Mouse (Mus musculus) forebrain, embryonic 16.5 days (tissue): ENCODE results near the gene Cntfr. TPM values are rescaled to one million over a fixed set of nuclear protein-coding genes. Genes with fewer than 3 reads are reported as not detected.
A peak's percentile ranks its signal among the peaks of the same experiment; 100 is the strongest.

Experiments used
- ATAC-seq: fragments of 200-750 bp; cut with Nextera tagmentation; 2 replicates; pipeline ENCODE4 v1.8.0; 2017; ENCODE audit warnings: mild to moderate bottlenecking, moderate library complexity
- H3K27ac ChIP-seq: fragments of 300-500 bp; sonication (generic); 2 replicates; pipeline ENCODE4 v1.5.1; 2014; ENCODE audit warnings: low read length, control low read depth
- H3K27me3 ChIP-seq: fragments of 300-500 bp; sonication (generic); replicated peaks from 2 replicates; pipeline ENCODE4 v1.6.1; 2014; ENCODE audit warnings: low read length; ENCODE audit not compliant: control insufficient read depth, insufficient read depth
- H3K36me3 ChIP-seq: fragments of 300-500 bp; sonication (generic); 2 replicates; pipeline ENCODE4 v1.6.1; 2014; ENCODE audit not compliant: control insufficient read depth, insufficient read depth
- H3K4me1 ChIP-seq: fragments of 300-500 bp; sonication (generic); replicated peaks from 2 replicates; pipeline ENCODE4 v1.6.1; 2014; ENCODE audit warnings: low read length; ENCODE audit not compliant: control insufficient read depth, insufficient read depth
- H3K4me2 ChIP-seq: fragments of 300-500 bp; sonication (generic); 2 replicates; pipeline ENCODE4 v1.6.1; 2014; ENCODE audit warnings: mild to moderate bottlenecking, low read length, control low read depth
- H3K4me3 ChIP-seq: fragments of 300-500 bp; sonication (generic); replicated peaks from 2 replicates; pipeline ENCODE4 v1.5.1; 2014; ENCODE audit warnings: mild to moderate bottlenecking, low read length, control low read depth
- H3K9ac ChIP-seq: fragments of 300-500 bp; sonication (generic); replicated peaks from 2 replicates; pipeline ENCODE4 v1.6.1; 2014; ENCODE audit warnings: low read depth, low read length, control low read depth
- H3K9me3 ChIP-seq: fragments of 300-500 bp; sonication (generic); 2 replicates; pipeline ENCODE4 v1.6.1; 2016; ENCODE audit warnings: low read length; ENCODE audit not compliant: control insufficient read depth
- WGBS: fragments of 180-500 bp; shearing (Covaris S2); extraction: QIAGEN DNeasy Blood & Tissue Kit; methylation state at CpG from one replicate; pipeline ENCODE4 v1.1.7; 2014; 5-methylcytosine and 5-hydroxymethylcytosine counted together
- polyA plus RNA-seq: library from polyadenylated mRNA; unstranded; fragments of >200 nt; fragmentation: Nextera tagmentation; extraction: Ambion mirVana; gene quantifications from 2 replicates; pipeline ENCODE4 v1.2.1, GENCODE M21; 2015

Gene Cntfr
- polyA plus RNA-seq, 1 experiment from 2014 or later = 16.7 TPM

DNA sequence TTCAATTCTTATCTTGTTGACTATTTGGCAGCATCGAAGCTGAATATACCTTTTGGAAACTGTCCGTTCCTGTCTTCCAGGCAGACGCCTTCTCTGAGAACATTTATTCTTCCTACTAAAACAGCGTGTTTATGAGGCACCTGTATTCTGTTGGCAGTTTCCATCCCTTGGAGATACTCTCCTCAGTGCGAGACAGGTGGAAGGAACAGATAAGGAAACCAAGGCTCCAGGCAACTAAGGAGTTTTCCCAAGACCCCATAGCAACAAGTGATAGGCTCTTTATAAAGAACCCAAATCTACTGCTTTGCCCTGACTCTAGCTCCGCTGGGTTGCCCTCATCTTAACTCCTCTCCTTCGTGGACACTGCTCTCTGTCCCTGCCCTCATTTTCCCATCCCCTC lies 48.3 kb downstream of the Cntfr start:
- no peak overlapping the region for H3K4me2 ChIP-seq
- no peaks in the 10 kb centered on the region for H3K9me3 ChIP-seq
- no peaks in the 10 kb centered on the region for H3K36me3 ChIP-seq
- H3K9ac ChIP-seq = no peak overlapping the region
- no peaks in the 10 kb centered on the region for H3K27me3 ChIP-seq
- 72% methylated on average over 7 of the region's 7 CpGs for WGBS
- no peaks in the 10 kb centered on the region for H3K4me1 ChIP-seq
- H3K4me3 ChIP-seq = no peak overlapping the region
- ATAC-seq = no peak
- H3K27ac ChIP-seq = no peak overlapping the region

DNA sequence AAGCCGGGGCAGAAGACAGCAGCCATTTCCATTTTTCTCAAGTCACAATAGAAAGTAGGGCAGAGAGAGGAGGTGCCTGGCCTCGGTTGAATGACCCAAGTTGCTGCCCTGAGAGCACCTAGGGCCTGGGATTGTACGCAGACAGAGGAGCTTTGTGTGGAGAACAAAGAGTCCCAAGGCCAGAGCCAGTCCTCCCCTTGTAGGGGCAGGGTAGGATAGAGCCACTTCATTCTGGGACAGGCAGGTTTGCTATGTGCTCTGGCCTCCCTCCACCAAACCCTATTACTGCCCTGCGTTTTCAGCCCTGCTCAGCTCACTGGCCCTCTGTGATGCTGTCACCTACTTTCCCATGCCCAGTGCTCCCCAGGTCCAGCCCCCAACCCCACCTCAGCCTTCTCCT lies 48.7 kb downstream of the Cntfr start:
- no peaks in the 10 kb centered on the region for H3K9me3 ChIP-seq
- no peak overlapping the region for H3K9ac ChIP-seq
- 0 out of 2 replicates have a peak, but pooled peaks have one; percentile 28 for ATAC-seq
- no peak overlapping the region for H3K4me2 ChIP-seq
- no peak overlapping the region for H3K27ac ChIP-seq
- 12% methylated on average over 4 of the region's 4 CpGs for WGBS
- no peaks in the 10 kb centered on the region for H3K4me1 ChIP-seq
- H3K27me3 ChIP-seq = no peaks in the 10 kb centered on the region
- H3K4me3 ChIP-seq = no peak overlapping the region
- no peaks in the 10 kb centered on the region for H3K36me3 ChIP-seq

- H3K27ac ChIP-seq = no peak overlapping the region
- no peaks in the 10 kb centered on the region for H3K36me3 ChIP-seq
- no peak overlapping the region for H3K4me2 ChIP-seq
- H3K4me3 ChIP-seq = no peak overlapping the region
- no peak overlapping the region for H3K9ac ChIP-seq
- 25% methylated on average over 5 of the region's 5 CpGs for WGBS
- peak; percentile 47; the same call in 1 of the 2 replicates for ATAC-seq
- H3K9me3 ChIP-seq = no peaks in the 10 kb centered on the region
- 0 out of 2 replicates have a peak, but pooled peaks cover 1% of the 10 kb centered on the region for H3K4me1 ChIP-seq
- H3K27me3 ChIP-seq = no peaks in the 10 kb centered on the region
Observed at GRCm38 (mm10) chr4:41645488-41645887, 51.4 kb downstream of the Cntfr start.

- Histone ChIP-seq H3K27me3 (no peaks in the 10 kb centered on the region), H3K4me1 (peaks cover 28% of the 10 kb centered on the region), H3K36me3 (no peaks in the 10 kb centered on the region), H3K4me3 (no peak overlapping the region), H3K9ac (no peak overlapping the region), H3K9me3 (no peaks in the 10 kb centered on the region), H3K27ac (no peak overlapping the region), H3K4me2 (no peak overlapping the region)
- WGBS = 80% methylated on average over 6 of the region's 6 CpGs
- no peak for ATAC-seq
Observed at GRCm38 (mm10) chr4:41641199-41641822, 55.6 kb downstream of the Cntfr start.

- under 1% methylated on average over 50 of the region's 74 CpGs for WGBS
- Histone ChIP-seq H3K9me3 (no peaks in the 10 kb centered on the region), H3K4me2 (peak within 1 kb of the TSS; percentile 81), H3K27me3 (no peaks in the 10 kb centered on the region), H3K4me3 (peak within 1 kb of the TSS; percentile 71), H3K27ac (peak within 1 kb of the TSS; percentile 85), H3K4me1 (peaks cover 28% of the 10 kb centered on the region), H3K9ac (peak within 1 kb of the TSS; percentile 94), H3K36me3 (no peaks in the 10 kb centered on the region)
- ATAC-seq = peak; percentile 92
Observed at GRCm38 (mm10) chr4:41639913-41640507, 56.9 kb downstream of the Cntfr start, which contains the start of gene Enho. Gene Enho (minus strand): TSS chr4:41640324.

DNA sequence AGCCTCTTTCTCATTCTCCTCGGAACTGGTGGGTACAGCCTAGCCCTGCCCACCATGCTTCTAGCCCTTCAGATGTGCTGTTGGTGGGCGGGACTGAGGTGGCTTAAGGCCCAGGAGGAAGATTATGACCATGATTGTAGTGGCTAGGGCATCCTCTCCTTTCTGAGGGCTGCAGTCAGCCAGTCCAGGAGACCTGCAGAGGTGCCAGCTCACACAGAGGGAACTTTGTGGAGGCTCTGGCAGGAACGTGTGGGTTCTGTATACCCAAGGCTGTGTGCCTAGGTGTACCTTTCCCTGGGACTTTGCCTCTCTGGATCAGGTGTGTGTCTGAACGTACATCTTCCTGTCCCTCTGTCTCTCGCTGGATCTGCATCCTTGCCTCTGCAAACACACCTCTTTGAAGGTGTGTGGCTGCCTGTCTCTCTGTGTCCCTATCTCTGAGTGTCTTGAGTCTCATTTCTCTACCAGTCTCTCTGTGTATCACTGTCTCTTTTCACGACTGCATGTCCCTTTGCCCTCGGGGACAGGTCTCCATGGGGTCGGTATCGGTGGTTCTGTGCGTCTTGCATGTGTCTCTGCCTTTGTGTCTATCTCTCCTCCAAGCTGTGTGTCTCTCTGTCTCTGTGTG lies 57.6 kb downstream of the Cntfr start:
- peak; percentile 24 for ATAC-seq
- H3K36me3 ChIP-seq = no peaks in the 10 kb centered on the region
- peak overlapping the region; percentile 71 for H3K4me3 ChIP-seq
- peaks cover 28% of the 10 kb centered on the region for H3K4me1 ChIP-seq
- H3K9ac ChIP-seq = peak overlapping the region; percentile 94
- peak overlapping the region; percentile 81 for H3K4me2 ChIP-seq
- H3K27ac ChIP-seq = peak overlapping the region; percentile 85
- no peaks in the 10 kb centered on the region for H3K27me3 ChIP-seq
- WGBS = 9% methylated on average over 10 of the region's 10 CpGs
- no peaks in the 10 kb centered on the region for H3K9me3 ChIP-seq

- peak overlapping the region; percentile 81 for H3K4me2 ChIP-seq
- peak overlapping the region; percentile 94 for H3K9ac ChIP-seq
- no peaks in the 10 kb centered on the region for H3K27me3 ChIP-seq
- peak overlapping the region; percentile 71 for H3K4me3 ChIP-seq
- H3K9me3 ChIP-seq = no peaks in the 10 kb centered on the region
- H3K36me3 ChIP-seq = no peaks in the 10 kb centered on the region
- 81% methylated on average over 6 of the region's 6 CpGs for WGBS
- H3K4me1 ChIP-seq = peaks cover 28% of the 10 kb centered on the region
- no peak for ATAC-seq
- no peak overlapping the region for H3K27ac ChIP-seq
Observed at GRCm38 (mm10) chr4:41638828-41639213, 58.1 kb downstream of the Cntfr start.

GRCm38 (mm10) chr4:41638186-41638731 lies 58.6 kb downstream of the Cntfr start:
- 95% methylated on average over 10 of the region's 10 CpGs for WGBS
- Histone ChIP-seq H3K4me2 (peak overlapping the region; percentile 81), H3K9me3 (no peaks in the 10 kb centered on the region), H3K4me3 (no peak overlapping the region), H3K4me1 (peaks cover 28% of the 10 kb centered on the region), H3K27ac (no peak overlapping the region), H3K36me3 (no peaks in the 10 kb centered on the region), H3K9ac (no peak overlapping the region; the same call in 1 of the 2 replicates), H3K27me3 (no peaks in the 10 kb centered on the region)
- no peak for ATAC-seq

- WGBS = 87% methylated on average over 10 of the region's 10 CpGs
- no peak overlapping the region for H3K27ac ChIP-seq
- H3K4me1 ChIP-seq = peaks cover 28% of the 10 kb centered on the region
- no peaks in the 10 kb centered on the region for H3K9me3 ChIP-seq
- H3K4me3 ChIP-seq = no peak overlapping the region
- no peaks in the 10 kb centered on the region for H3K36me3 ChIP-seq
- H3K4me2 ChIP-seq = no peak overlapping the region
- H3K9ac ChIP-seq = no peak overlapping the region
- ATAC-seq = no peak
- no peaks in the 10 kb centered on the region for H3K27me3 ChIP-seq
Observed at GRCm38 (mm10) chr4:41636882-41637635, 59.8 kb downstream of the Cntfr start.
